Mouse (Mus musculus) forebrain, embryonic 14.5 days (tissue): Measurements from ENCODE around the gene Sh3pxd2b. TPM values are rescaled to one million over a fixed set of nuclear protein-coding genes. Genes with fewer than 3 reads are reported as not detected.
A peak's percentile ranks its signal among the peaks of the same experiment; 100 is the strongest.

ENCODE experiments used
- ATAC-seq: fragments of 200-750 bp; cut with Nextera tagmentation; 2 replicates; pipeline ENCODE4 v1.8.0; 2017; ENCODE audit warnings: mild to moderate bottlenecking, moderate library complexity
- DNase-seq: peaks from one replicate; pipeline ENCODE4 v3.0.0-alpha.2; 2015; ENCODE audit warnings: low spot score
- H3K27ac ChIP-seq: fragments of 300-500 bp; sonication (generic); 2 replicates; pipeline ENCODE4 v1.5.1; 2014; ENCODE audit warnings: low read depth, mild to moderate bottlenecking, control low read depth, low read length, moderate library complexity
- H3K27me3 ChIP-seq: fragments of 300-500 bp; sonication (generic); replicated peaks from 2 replicates; pipeline ENCODE4 v1.6.1; 2014; ENCODE audit warnings: low read length, control low read depth, mixed read lengths; ENCODE audit not compliant: control insufficient read depth, insufficient read depth
- H3K36me3 ChIP-seq: fragments of 300-500 bp; sonication (generic); 2 replicates; pipeline ENCODE4 v1.6.1; 2014; ENCODE audit warnings: low read length, control low read depth; ENCODE audit not compliant: control insufficient read depth, insufficient read depth
- H3K4me1 ChIP-seq: fragments of 300-500 bp; sonication (generic); 2 replicates; pipeline ENCODE4 v1.6.1; 2014; ENCODE audit warnings: antibody characterized with exemption, low read length, control low read depth; ENCODE audit not compliant: control insufficient read depth, insufficient read depth
- H3K4me2 ChIP-seq: fragments of 300-500 bp; sonication (generic); 2 replicates; pipeline ENCODE4 v1.6.1; 2014; ENCODE audit warnings: mild to moderate bottlenecking, control low read depth, low read length
- H3K4me3 ChIP-seq: fragments of 300-500 bp; sonication (generic); 2 replicates; pipeline ENCODE4 v1.5.1; 2014; ENCODE audit warnings: low read depth, low read length, control low read depth
- H3K9ac ChIP-seq: fragments of 300-500 bp; sonication (generic); 2 replicates; pipeline ENCODE4 v1.6.1; 2014; ENCODE audit warnings: mild to moderate bottlenecking, low read length, control low read depth, moderate library complexity
- H3K9me3 ChIP-seq: fragments of 300-500 bp; sonication (generic); replicated peaks from 2 replicates; pipeline ENCODE4 v1.6.1; 2016; ENCODE audit warnings: low read length, control low read depth, mixed read lengths; ENCODE audit not compliant: control insufficient read depth
- WGBS: fragments of 180-500 bp; shearing (Covaris S2); extraction: QIAGEN DNeasy Blood & Tissue Kit; methylation state at CpG from one replicate; pipeline ENCODE4 v1.1.7; 2014; 5-methylcytosine and 5-hydroxymethylcytosine counted together
- polyA plus RNA-seq: library from polyadenylated mRNA; unstranded; fragments of >200 nt; fragmentation: Nextera tagmentation; extraction: Ambion mirVana; gene quantifications from 2 replicates; pipeline ENCODE4 v1.2.1, GENCODE M21; 2014

Gene Sh3pxd2b
- polyA plus RNA-seq, 1 experiment from 2014 or later, result 13.4 TPM

- peak; percentile 11 for ATAC-seq
- H3K27me3 ChIP-seq, result no peaks in the 10 kb centered on the region
- H3K9me3 ChIP-seq, result no peaks in the 10 kb centered on the region
- H3K4me2 ChIP-seq, result peak overlapping the region; percentile 90
- H3K27ac ChIP-seq, result peak overlapping the region; percentile 68
- DNase-seq, result no peak
- H3K4me1 ChIP-seq, result peaks cover 19% of the 10 kb centered on the region
- peak overlapping the region; percentile 97 for H3K9ac ChIP-seq
- peak overlapping the region; percentile 80 for H3K4me3 ChIP-seq
- peaks cover 17% of the 10 kb centered on the region for H3K36me3 ChIP-seq
- WGBS, result 15% methylated on average over 9 of the region's 9 CpGs
These were observed 1.0 kb downstream of the Sh3pxd2b start for GRCm38 (mm10) chr11:32348433-32349283.

- 69% methylated on average over 13 of the region's 13 CpGs for WGBS
- no peak for DNase-seq
- H3K27me3 ChIP-seq, result no peaks in the 10 kb centered on the region
These were observed 1.8 kb downstream of the Sh3pxd2b start for GRCm38 (mm10) chr11:32349284-32349953.

GRCm38 (mm10) chr11:32352946-32353345 is 5.3 kb downstream of the Sh3pxd2b start:
- H3K4me3 ChIP-seq, result no peak overlapping the region
- no peaks in the 10 kb centered on the region for H3K27me3 ChIP-seq
- H3K9ac ChIP-seq, result no peak overlapping the region
- no peak for ATAC-seq
- no peaks in the 10 kb centered on the region for H3K9me3 ChIP-seq
- peaks cover 17% of the 10 kb centered on the region for H3K36me3 ChIP-seq
- H3K4me2 ChIP-seq, result no peak overlapping the region
- no peak overlapping the region for H3K27ac ChIP-seq
- peaks cover 22% of the 10 kb centered on the region for H3K4me1 ChIP-seq
- WGBS, result 75% methylated on average over 6 of the region's 6 CpGs
- DNase-seq, result no peak

More at GRCm38 (mm10) chr11:32349284-32349953, 1.8 kb downstream of the Sh3pxd2b start:
- Histone ChIP-seq H3K9ac (peak overlapping the region; percentile 97), H3K4me3 (peak overlapping the region; percentile 80), H3K36me3 (peaks cover 17% of the 10 kb centered on the region), H3K4me1 (peaks cover 19% of the 10 kb centered on the region), H3K27ac (no peak overlapping the region), H3K9me3 (no peaks in the 10 kb centered on the region), H3K4me2 (peak overlapping the region; percentile 90)
- ATAC-seq, result no peak

GRCm38 (mm10) chr11:32355377-32355776 is 7.8 kb downstream of the Sh3pxd2b start:
- H3K4me3 ChIP-seq, result no peak overlapping the region
- peaks cover 17% of the 10 kb centered on the region for H3K36me3 ChIP-seq
- DNase-seq (no peak), ATAC-seq (no peak)
- no peak overlapping the region for H3K27ac ChIP-seq
- 68% methylated on average over 1 of the region's 1 CpGs for WGBS
- no peak overlapping the region for H3K4me2 ChIP-seq
- H3K9me3 ChIP-seq, result no peaks in the 10 kb centered on the region
- H3K27me3 ChIP-seq, result no peaks in the 10 kb centered on the region
- H3K4me1 ChIP-seq, result peaks cover 3% of the 10 kb centered on the region; the same call in 1 of the 2 replicates
- H3K9ac ChIP-seq, result no peak overlapping the region

- 52% methylated on average over 9 of the region's 9 CpGs for WGBS
- peak; percentile 43; the same call in 1 of the 2 replicates for ATAC-seq
- no peak overlapping the region for H3K4me3 ChIP-seq
- no peak for DNase-seq
- H3K4me2 ChIP-seq, result no peak overlapping the region
- no peak overlapping the region for H3K9ac ChIP-seq
- H3K9me3 ChIP-seq, result no peaks in the 10 kb centered on the region
- H3K27ac ChIP-seq, result no peak overlapping the region
- no peaks in the 10 kb centered on the region for H3K27me3 ChIP-seq
- peaks cover 4% of the 10 kb centered on the region for H3K4me1 ChIP-seq
- H3K36me3 ChIP-seq, result peaks cover 8% of the 10 kb centered on the region; the same call in 1 of the 2 replicates
These were observed 10.1 kb downstream of the Sh3pxd2b start for GRCm38 (mm10) chr11:32357686-32358085.

- no peak overlapping the region for H3K4me3 ChIP-seq
- H3K4me1 ChIP-seq, result peaks cover 11% of the 10 kb centered on the region
- no peak overlapping the region for H3K9ac ChIP-seq
- H3K36me3 ChIP-seq, result 0 out of 2 replicates have a peak, but pooled peaks cover 4% of the 10 kb centered on the region
- no peak overlapping the region for H3K4me2 ChIP-seq
- H3K27ac ChIP-seq, result no peak overlapping the region
- no peak for DNase-seq
- no peaks in the 10 kb centered on the region for H3K9me3 ChIP-seq
- 75% methylated on average over 6 of the region's 6 CpGs for WGBS
- ATAC-seq, result no peak
- H3K27me3 ChIP-seq, result no peaks in the 10 kb centered on the region
These were observed 10.8 kb downstream of the Sh3pxd2b start for GRCm38 (mm10) chr11:32358399-32358798.

GRCm38 (mm10) chr11:32359566-32359965 is 11.9 kb downstream of the Sh3pxd2b start:
- no peak for ATAC-seq
- Histone ChIP-seq H3K27me3 (no peaks in the 10 kb centered on the region), H3K27ac (no peak overlapping the region), H3K36me3 (0 out of 2 replicates have a peak, but pooled peaks cover 4% of the 10 kb centered on the region), H3K4me3 (no peak overlapping the region), H3K9ac (no peak overlapping the region), H3K4me2 (no peak overlapping the region), H3K9me3 (no peaks in the 10 kb centered on the region), H3K4me1 (peaks cover 18% of the 10 kb centered on the region)
- no peak for DNase-seq
- 78% methylated on average over 4 of the region's 4 CpGs for WGBS

GRCm38 (mm10) chr11:32361774-32362173 is 14.2 kb downstream of the Sh3pxd2b start:
- peaks cover 18% of the 10 kb centered on the region for H3K4me1 ChIP-seq
- no peak overlapping the region for H3K4me2 ChIP-seq
- no peak for ATAC-seq
- H3K9ac ChIP-seq, result no peak overlapping the region
- no peak overlapping the region for H3K27ac ChIP-seq
- no peaks in the 10 kb centered on the region for H3K27me3 ChIP-seq
- H3K36me3 ChIP-seq, result 0 out of 2 replicates have a peak, but pooled peaks cover 4% of the 10 kb centered on the region
- WGBS, result 95% methylated on average over 9 of the region's 9 CpGs
- no peak overlapping the region for H3K4me3 ChIP-seq
- DNase-seq, result no peak
- H3K9me3 ChIP-seq, result no peaks in the 10 kb centered on the region
